ENCODE assay signal across 19 mouse cellular contexts in genomic region chr7:144823988-144824387, GRCm38 (mm10). TPM values are rescaled to one million over a fixed set of nuclear protein-coding genes. Genes with fewer than 3 reads are reported as not detected.
DNase-seq lines count a peak whose midpoint lies in the region; ATAC-seq and TF ChIP-seq lines count a peak whose summit lies in the region.
"Had no signal": no experiment of that assay in that cellular context is flagged by ENCODE, and none has a peak within 500 bp of the region (broad histone marks: within the 10 kb centered on the region; RNA-seq: fewer than 3 reads in every experiment).

No protein-coding gene starts in this region.

- no peak for ATAC-seq in hindbrain, embryonic 12.5 days (ENCODE audit: low FRiP score)
- ATAC-seq in embryonic facial prominence, embryonic 11.5 days (replicated peaks; ENCODE audit: insufficient number of reproducible peaks, low FRiP score, low TSS enrichment, low read depth): 0 out of 2 replicates have a peak, but pooled peaks have one; percentile 12
- ATAC-seq: forebrain, embryonic 13.5 days; inflammation-experienced regulatory T-cells, adult 6 months had no signal

- H3K36me3 ChIP-seq in hindbrain, embryonic 10.5 days: no peaks in the 10 kb centered on the region
- no peaks in the 10 kb centered on the region for H3K36me3 ChIP-seq in hindbrain, embryonic 12.5 days
- no peaks in the 10 kb centered on the region for H3K36me3 ChIP-seq in embryonic facial prominence, embryonic 11.5 days (replicated peaks; ENCODE audit: control insufficient read depth, insufficient read depth, low read depth, low read length)
- H3K36me3 ChIP-seq: embryonic facial prominence, embryonic 13.5 days; limb, embryonic 10.5 days; neural tube, embryonic 12.5 days had no signal

- H3K4me2 ChIP-seq in hindbrain, embryonic 12.5 days (replicated peaks): no peak overlapping the region
- no peak overlapping the region for H3K4me2 ChIP-seq in embryonic facial prominence, embryonic 11.5 days (ENCODE audit: low read depth, low read length)
- H3K4me2 ChIP-seq: embryonic facial prominence, embryonic 13.5 days; forebrain, embryonic 13.5 days; neural tube, embryonic 12.5 days had no signal

- no peak for TF ChIP-seq POLR2A in cerebellum, adult 2 months (IDR thresholded peaks at IDR 0.05; ENCODE audit: borderline replicate concordance, insufficient read depth, low read length)

- WGBS in cerebellum, adult 2 months: 70% methylated on average over 2 of the region's 2 CpGs
- 92% methylated on average over 2 of the region's 2 CpGs for WGBS in hindbrain, embryonic 10.5 days
- WGBS in hindbrain, embryonic 12.5 days: 86% methylated on average over 2 of the region's 2 CpGs
- WGBS in embryonic facial prominence, embryonic 11.5 days: 91% methylated on average over 2 of the region's 2 CpGs

- no peak overlapping the region for H3K9ac ChIP-seq in hindbrain, embryonic 12.5 days
- no peak overlapping the region for H3K9ac ChIP-seq in embryonic facial prominence, embryonic 11.5 days (replicated peaks; ENCODE audit: low read length)
- H3K9ac ChIP-seq: embryonic facial prominence, embryonic 13.5 days; forebrain, embryonic 13.5 days; liver, embryonic 14.5 days; neural tube, embryonic 12.5 days had no signal

- TF ChIP-seq CTCF in cerebellum, adult 2 months (IDR thresholded peaks at IDR 0.05; ENCODE audit: borderline replicate concordance, insufficient read depth, low read depth, low read length): no peak

- 0 out of 2 replicates have a peak, but pooled peaks cover 4% of the 10 kb centered on the region for H3K9me3 ChIP-seq in hindbrain, embryonic 10.5 days
- peaks cover 1% of the 10 kb centered on the region; the same call in 1 of the 2 replicates for H3K9me3 ChIP-seq in hindbrain, embryonic 12.5 days (replicated peaks)
- H3K9me3 ChIP-seq in embryonic facial prominence, embryonic 11.5 days (replicated peaks; ENCODE audit: control insufficient read depth, low read length): no peaks in the 10 kb centered on the region
- H3K9me3 ChIP-seq: embryonic facial prominence, embryonic 13.5 days; forebrain, embryonic 13.5 days; limb, embryonic 10.5 days had no signal

- H3K4me3 ChIP-seq in cerebellum, adult 2 months (replicated peaks; ENCODE audit: insufficient read depth, low read depth, low read length): no peak overlapping the region
- H3K4me3 ChIP-seq in hindbrain, embryonic 10.5 days: no peak overlapping the region
- no peak overlapping the region for H3K4me3 ChIP-seq in hindbrain, embryonic 12.5 days
- H3K4me3 ChIP-seq in embryonic facial prominence, embryonic 11.5 days (ENCODE audit: low read depth, low read length): no peak overlapping the region
- H3K4me3 ChIP-seq: embryonic facial prominence, embryonic 13.5 days; forebrain, embryonic 13.5 days; limb, embryonic 10.5 days; neural tube, embryonic 12.5 days had no signal

- H3K4me1 ChIP-seq in cerebellum, adult 2 months (ENCODE audit: control insufficient read depth, insufficient read depth, low read length): no peaks in the 10 kb centered on the region; the same call in 1 of the 2 replicates
- peaks cover 45% of the 10 kb centered on the region for H3K4me1 ChIP-seq in hindbrain, embryonic 10.5 days (replicated peaks)
- H3K4me1 ChIP-seq in hindbrain, embryonic 12.5 days: peaks cover 17% of the 10 kb centered on the region
- no peaks in the 10 kb centered on the region for H3K4me1 ChIP-seq in embryonic facial prominence, embryonic 11.5 days (ENCODE audit: control insufficient read depth, insufficient read depth, low read length)
- H3K4me1 ChIP-seq: embryonic facial prominence, embryonic 13.5 days; limb, embryonic 10.5 days had no signal

- no peaks in the 10 kb centered on the region for H3K27me3 ChIP-seq in cerebellum, adult 2 months (ENCODE audit: control insufficient read depth, insufficient read depth, low read length)
- peaks cover 61% of the 10 kb centered on the region for H3K27me3 ChIP-seq in hindbrain, embryonic 10.5 days (ENCODE audit: insufficient read depth, poor library complexity, severe bottlenecking)
- peaks cover 28% of the 10 kb centered on the region for H3K27me3 ChIP-seq in hindbrain, embryonic 12.5 days
- no peaks in the 10 kb centered on the region for H3K27me3 ChIP-seq in embryonic facial prominence, embryonic 11.5 days (ENCODE audit: control insufficient read depth, insufficient read depth, low read length)
- H3K27me3 ChIP-seq: forebrain, embryonic 13.5 days had no signal

- DNase-seq in cerebellum, adult 2 months: peak; percentile 18 to 20
- DNase-seq in cerebellum, adult 8-10 months: no peak
- DNase-seq in hindbrain, embryonic 10.5 days (ENCODE audit: low spot score): no peak
- DNase-seq in Muller cell, postnatal 12 days (ENCODE audit: inconsistent ontology term): peak; percentile 16
- DNase-seq in embryonic facial prominence, embryonic 11.5 days (ENCODE audit: low spot score): no peak
- DNase-seq in neural tube, embryonic 10.5 days (ENCODE audit: extremely low spot score, low spot score): no peak
- no peak for DNase-seq in embryo, embryonic 10.5 days (ENCODE audit: low spot score)
- DNase-seq: B cell, adult 2 months; lung, postnatal 14 days; midbrain, embryonic 14.5 days; spleen, adult 18-20 months had no signal

- H3K27ac ChIP-seq in cerebellum, adult 2 months (ENCODE audit: insufficient read depth, low read length): no peak overlapping the region
- H3K27ac ChIP-seq in hindbrain, embryonic 10.5 days: peak overlapping the region; percentile 46; the same call in 1 of the 2 replicates
- no peak overlapping the region for H3K27ac ChIP-seq in hindbrain, embryonic 12.5 days
- no peak overlapping the region for H3K27ac ChIP-seq in embryonic facial prominence, embryonic 11.5 days (replicated peaks; ENCODE audit: low read depth, low read length)
- H3K27ac ChIP-seq: embryonic facial prominence, embryonic 13.5 days; forebrain, embryonic 13.5 days; limb, embryonic 10.5 days; liver, embryonic 14.5 days; neural tube, embryonic 12.5 days had no signal

RNA-seq across cellular contexts. Expression of gene Fgf3, which starts 13.9 kb away (rescaled TPM):
- 0.63 and 0.67 TPM in 2 replicates for polyA plus RNA-seq in cerebellum, adult 2 months (2012; rRNA removed)
- polyA plus RNA-seq in hindbrain, embryonic 10.5 days (2016; fragmentation: Nextera tagmentation; extraction: Ambion mirVana): 1.7 and 2.6 TPM in 2 replicates
- polyA plus RNA-seq in hindbrain, embryonic 12.5 days (2016; fragmentation: Nextera tagmentation; extraction: Ambion mirVana): 1.9 and 2.1 TPM in 2 replicates
- polyA plus RNA-seq in embryonic facial prominence, embryonic 11.5 days (2014; fragmentation: Nextera tagmentation; extraction: Ambion mirVana): 0.61 and 1.0 TPM in 2 replicates
- polyA plus RNA-seq: inflammation-experienced regulatory T-cells, adult 6 months; testis, adult 2 months had no signal

RNA-seq across cellular contexts. Expression of gene Fgf4, which starts 23.2 kb away (rescaled TPM):
- not detected in 2 replicates for polyA plus RNA-seq in cerebellum, adult 2 months (2012; rRNA removed)
- polyA plus RNA-seq in hindbrain, embryonic 10.5 days (2016; fragmentation: Nextera tagmentation; extraction: Ambion mirVana): 0.15 TPM in 1 of 2 replicates, not detected in the other
- polyA plus RNA-seq in hindbrain, embryonic 12.5 days (2016; fragmentation: Nextera tagmentation; extraction: Ambion mirVana): 0.13 and 0.46 TPM in 2 replicates
- polyA plus RNA-seq in embryonic facial prominence, embryonic 11.5 days (2014; fragmentation: Nextera tagmentation; extraction: Ambion mirVana): 0.07 TPM in 1 of 2 replicates, not detected in the other
- polyA plus RNA-seq: forebrain, embryonic 13.5 days; inflammation-experienced regulatory T-cells, adult 6 months; liver, embryonic 14.5 days; midbrain, embryonic 14.5 days; testis, adult 2 months had no signal

Comparison
In these comparisons a context has a peak if more than half of its experiments do, and no peak if none do; other contexts are left out.
1. DNase-seq: peak in cerebellum, adult 2 months (2 of 2) and Muller cell, postnatal 12 days (single experiment); none in cerebellum, adult 8-10 months (single experiment), hindbrain, embryonic 10.5 days (single experiment), embryonic facial prominence, embryonic 11.5 days (single experiment), neural tube, embryonic 10.5 days (single experiment) and embryo, embryonic 10.5 days (single experiment).